Mouse (Mus musculus): ENCODE results near the gene Cyb5b. TPM values are rescaled to one million over a fixed set of nuclear protein-coding genes. Genes with fewer than 3 reads are reported as not detected.

Gene Cyb5b
- polyA plus RNA-seq, 1 experiment from 2014 or later, result 84.0 TPM

DNA sequence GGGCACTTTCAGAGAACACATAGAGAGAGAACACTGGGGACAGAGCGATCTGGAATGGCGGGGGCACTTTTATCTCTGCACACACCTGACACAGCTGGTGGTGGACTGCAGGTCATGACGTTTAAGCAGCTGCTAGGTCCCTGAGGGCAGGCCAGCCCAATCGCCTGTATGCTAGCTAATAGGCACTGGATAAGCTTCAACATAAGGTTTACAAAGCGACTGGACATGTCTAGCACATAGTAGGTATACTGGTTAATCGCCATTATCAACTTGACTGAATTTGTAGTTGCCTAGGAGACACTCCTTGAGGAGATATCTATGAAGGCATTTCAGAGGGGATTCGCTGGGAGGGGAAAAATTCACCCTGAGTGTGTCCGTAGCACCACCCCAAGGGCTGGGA lies 26.1 kb upstream of the Cyb5b start:
- Histone ChIP-seq H3K4me3 (ENCODE audit: low read length) (no peak overlapping the region), H3K4me1 (replicated peaks; ENCODE audit: control insufficient read depth, insufficient read depth, low read length) (peaks cover 18% of the 10 kb centered on the region; the same call in 1 of the 2 replicates), H3K9me3 (ENCODE audit: control insufficient read depth, low read length) (no peaks in the 10 kb centered on the region), H3K9ac (ENCODE audit: low read length) (no peak overlapping the region), H3K27me3 (ENCODE audit: control insufficient read depth, insufficient read depth, low read depth, low read length) (no peaks in the 10 kb centered on the region), H3K27ac (ENCODE audit: low read length) (no peak overlapping the region), H3K4me2 (ENCODE audit: low read depth, low read length) (no peak overlapping the region), H3K36me3 (ENCODE audit: control insufficient read depth, insufficient read depth, low read length) (no peaks in the 10 kb centered on the region)
- ATAC-seq (ENCODE audit: low read depth), result no peak
- WGBS, result 60% methylated on average over 8 of the region's 8 CpGs

- no peak overlapping the region for H3K9ac ChIP-seq (ENCODE audit: low read length)
- H3K4me2 ChIP-seq (ENCODE audit: low read depth, low read length), result no peak overlapping the region
- H3K36me3 ChIP-seq (ENCODE audit: control insufficient read depth, insufficient read depth, low read length), result no peaks in the 10 kb centered on the region
- H3K9me3 ChIP-seq (ENCODE audit: control insufficient read depth, low read length), result no peaks in the 10 kb centered on the region
- H3K4me3 ChIP-seq (ENCODE audit: low read length), result no peak overlapping the region
- no peaks in the 10 kb centered on the region for H3K27me3 ChIP-seq (ENCODE audit: control insufficient read depth, insufficient read depth, low read depth, low read length)
- ATAC-seq (ENCODE audit: low read depth), result peak; percentile 77
- 29% methylated on average over 8 of the region's 8 CpGs for WGBS
- peak overlapping the region; percentile 78 for H3K27ac ChIP-seq (ENCODE audit: low read length)
- peaks cover 12% of the 10 kb centered on the region; the same call in 1 of the 2 replicates for H3K4me1 ChIP-seq (replicated peaks; ENCODE audit: control insufficient read depth, insufficient read depth, low read length)
These were observed 21.0 kb upstream of the Cyb5b start for GRCm38 (mm10) chr8:107129171-107130025.

DNA sequence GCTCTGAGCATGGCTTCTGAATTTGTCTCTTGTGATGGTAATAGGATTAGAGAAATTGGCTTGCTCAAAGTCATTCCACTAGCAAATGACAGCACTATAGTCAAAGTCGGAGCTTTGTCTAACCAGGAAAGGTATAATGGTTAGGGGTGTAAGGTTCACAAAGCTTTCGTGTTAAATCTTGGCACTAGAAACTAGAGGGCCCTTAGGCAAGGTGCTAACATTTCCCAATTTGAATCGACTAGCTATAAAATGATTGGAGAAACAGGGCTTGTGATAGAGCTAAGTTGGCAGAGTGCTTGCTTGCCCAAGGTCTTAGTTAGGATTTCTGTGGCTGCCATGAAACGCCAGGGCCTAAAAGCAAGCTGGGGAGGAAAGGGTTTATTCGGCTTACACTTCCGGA lies 20.4 kb upstream of the Cyb5b start:
- H3K27me3 ChIP-seq (ENCODE audit: control insufficient read depth, insufficient read depth, low read depth, low read length), result no peaks in the 10 kb centered on the region
- peak overlapping the region; percentile 78; the same call in 1 of the 2 replicates for H3K27ac ChIP-seq (ENCODE audit: low read length)
- H3K4me2 ChIP-seq (ENCODE audit: low read depth, low read length), result no peak overlapping the region
- H3K9me3 ChIP-seq (ENCODE audit: control insufficient read depth, low read length), result no peaks in the 10 kb centered on the region
- ATAC-seq (ENCODE audit: low read depth), result no peak
- WGBS, result 65% methylated on average over 6 of the region's 6 CpGs
- no peak overlapping the region for H3K9ac ChIP-seq (ENCODE audit: low read length)
- H3K4me3 ChIP-seq (ENCODE audit: low read length), result no peak overlapping the region
- peaks cover 12% of the 10 kb centered on the region; the same call in 1 of the 2 replicates for H3K4me1 ChIP-seq (replicated peaks; ENCODE audit: control insufficient read depth, insufficient read depth, low read length)
- H3K36me3 ChIP-seq (ENCODE audit: control insufficient read depth, insufficient read depth, low read length), result no peaks in the 10 kb centered on the region

- H3K36me3 ChIP-seq (ENCODE audit: control insufficient read depth, insufficient read depth, low read length), result no peaks in the 10 kb centered on the region
- no peak for ATAC-seq (ENCODE audit: low read depth)
- H3K27me3 ChIP-seq (ENCODE audit: control insufficient read depth, insufficient read depth, low read depth, low read length), result no peaks in the 10 kb centered on the region
- peaks cover 22% of the 10 kb centered on the region for H3K4me1 ChIP-seq (replicated peaks; ENCODE audit: control insufficient read depth, insufficient read depth, low read length)
- no peak overlapping the region for H3K4me2 ChIP-seq (ENCODE audit: low read depth, low read length)
- no peak overlapping the region for H3K27ac ChIP-seq (ENCODE audit: low read length)
- WGBS, result 72% methylated on average over 24 of the region's 24 CpGs
- no peak overlapping the region for H3K4me3 ChIP-seq (ENCODE audit: low read length)
- no peaks in the 10 kb centered on the region for H3K9me3 ChIP-seq (ENCODE audit: control insufficient read depth, low read length)
- no peak overlapping the region for H3K9ac ChIP-seq (ENCODE audit: low read length)
These were observed 17.6 kb upstream of the Cyb5b start for GRCm38 (mm10) chr8:107132581-107133491.

DNA sequence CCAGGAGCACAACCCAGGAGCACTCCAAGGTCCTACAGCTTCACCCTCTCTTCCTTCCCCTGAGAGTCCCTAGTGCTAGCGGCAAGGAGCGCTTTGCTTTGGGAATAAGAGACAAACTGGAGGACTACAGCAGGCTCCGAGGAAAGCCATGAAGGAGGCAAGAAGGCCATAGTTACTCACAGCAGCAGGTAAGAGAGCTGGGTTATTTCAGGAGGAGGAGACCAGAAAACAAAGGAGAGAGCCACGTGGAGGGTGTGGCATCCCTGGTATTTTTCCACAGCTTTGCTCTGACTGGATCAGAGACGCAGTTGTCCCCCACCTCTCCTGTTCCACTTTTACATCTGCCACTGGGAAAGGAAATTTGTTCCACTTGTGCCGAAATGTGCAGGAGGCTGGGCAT lies 16.6 kb upstream of the Cyb5b start:
- no peak overlapping the region for H3K4me2 ChIP-seq (ENCODE audit: low read depth, low read length)
- peaks cover 19% of the 10 kb centered on the region for H3K4me1 ChIP-seq (replicated peaks; ENCODE audit: control insufficient read depth, insufficient read depth, low read length)
- no peaks in the 10 kb centered on the region for H3K36me3 ChIP-seq (ENCODE audit: control insufficient read depth, insufficient read depth, low read length)
- H3K27me3 ChIP-seq (ENCODE audit: control insufficient read depth, insufficient read depth, low read depth, low read length), result no peaks in the 10 kb centered on the region
- H3K4me3 ChIP-seq (ENCODE audit: low read length), result no peak overlapping the region
- 52% methylated on average over 6 of the region's 6 CpGs for WGBS
- no peak overlapping the region for H3K9ac ChIP-seq (ENCODE audit: low read length)
- ATAC-seq (ENCODE audit: low read depth), result peak; percentile 50; the same call in 1 of the 2 replicates
- no peak overlapping the region for H3K27ac ChIP-seq (ENCODE audit: low read length)
- H3K9me3 ChIP-seq (ENCODE audit: control insufficient read depth, low read length), result no peaks in the 10 kb centered on the region

GRCm38 (mm10) chr8:107136003-107136612 lies 14.3 kb upstream of the Cyb5b start:
- Histone ChIP-seq H3K4me2 (ENCODE audit: low read depth, low read length) (no peak overlapping the region), H3K9me3 (ENCODE audit: control insufficient read depth, low read length) (no peaks in the 10 kb centered on the region), H3K4me1 (replicated peaks; ENCODE audit: control insufficient read depth, insufficient read depth, low read length) (peaks cover 12% of the 10 kb centered on the region), H3K4me3 (ENCODE audit: low read length) (no peak overlapping the region), H3K27ac (ENCODE audit: low read length) (peak overlapping the region; percentile 30), H3K36me3 (ENCODE audit: control insufficient read depth, insufficient read depth, low read length) (no peaks in the 10 kb centered on the region), H3K27me3 (ENCODE audit: control insufficient read depth, insufficient read depth, low read depth, low read length) (no peaks in the 10 kb centered on the region), H3K9ac (ENCODE audit: low read length) (no peak overlapping the region)
- WGBS, result 34% methylated on average over 8 of the region's 8 CpGs
- no peak for ATAC-seq (ENCODE audit: low read depth)

GRCm38 (mm10) chr8:107137591-107137990 lies 12.8 kb upstream of the Cyb5b start:
- Histone ChIP-seq H3K4me2 (ENCODE audit: low read depth, low read length) (no peak overlapping the region), H3K27ac (ENCODE audit: low read length) (no peak overlapping the region), H3K27me3 (ENCODE audit: control insufficient read depth, insufficient read depth, low read depth, low read length) (no peaks in the 10 kb centered on the region), H3K4me3 (ENCODE audit: low read length) (no peak overlapping the region), H3K9ac (ENCODE audit: low read length) (no peak overlapping the region), H3K36me3 (ENCODE audit: control insufficient read depth, insufficient read depth, low read length) (no peaks in the 10 kb centered on the region), H3K4me1 (replicated peaks; ENCODE audit: control insufficient read depth, insufficient read depth, low read length) (peaks cover 12% of the 10 kb centered on the region), H3K9me3 (ENCODE audit: control insufficient read depth, low read length) (no peaks in the 10 kb centered on the region)
- ATAC-seq (ENCODE audit: low read depth), result no peak
- WGBS, result 76% methylated on average over 6 of the region's 6 CpGs

DNA sequence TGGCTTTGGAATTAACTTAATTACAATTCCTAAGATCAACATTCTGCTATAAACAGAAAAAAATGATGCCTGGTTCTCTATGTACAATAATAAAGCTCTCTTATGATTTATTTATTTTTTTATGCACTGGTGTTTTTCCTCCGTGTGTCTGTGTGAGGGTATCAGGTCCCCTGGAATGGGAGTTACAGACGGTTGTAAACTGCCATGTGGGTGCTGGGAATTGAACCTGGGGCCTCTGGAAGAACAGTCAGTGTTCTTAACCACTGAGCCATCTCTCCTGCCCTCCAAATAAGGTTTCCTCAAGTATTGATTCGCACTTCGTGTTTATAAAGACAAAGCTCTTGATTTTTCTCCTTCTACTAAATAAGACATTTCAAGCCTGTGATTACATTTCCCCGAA lies 12.1 kb upstream of the Cyb5b start:
- no peaks in the 10 kb centered on the region for H3K27me3 ChIP-seq (ENCODE audit: control insufficient read depth, insufficient read depth, low read depth, low read length)
- ATAC-seq (ENCODE audit: low read depth), result no peak
- 81% methylated on average over 5 of the region's 5 CpGs for WGBS
- no peaks in the 10 kb centered on the region for H3K36me3 ChIP-seq (ENCODE audit: control insufficient read depth, insufficient read depth, low read length)
- no peak overlapping the region for H3K4me2 ChIP-seq (ENCODE audit: low read depth, low read length)
- peaks cover 12% of the 10 kb centered on the region for H3K4me1 ChIP-seq (replicated peaks; ENCODE audit: control insufficient read depth, insufficient read depth, low read length)
- no peaks in the 10 kb centered on the region for H3K9me3 ChIP-seq (ENCODE audit: control insufficient read depth, low read length)
- no peak overlapping the region for H3K4me3 ChIP-seq (ENCODE audit: low read length)
- H3K27ac ChIP-seq (ENCODE audit: low read length), result no peak overlapping the region
- no peak overlapping the region for H3K9ac ChIP-seq (ENCODE audit: low read length)

Data from lung, embryonic 16.5 days (tissue).